Mouse (Mus musculus) 3T3-L1 (cell line): ENCODE measurements around the gene Gnai2.
"Not testable (repeated sequence)": the region's sequence is repeated elsewhere in the genome, so short reads cannot be mapped to it uniquely, and the experiment has no call there.

ENCODE experiments used
- DNase-seq: peaks from one replicate; pipeline ENCODE4 v3.0.0-alpha.2; 2015; ENCODE audit warnings: low read depth, low spot score

Gene Gnai2

DNA sequence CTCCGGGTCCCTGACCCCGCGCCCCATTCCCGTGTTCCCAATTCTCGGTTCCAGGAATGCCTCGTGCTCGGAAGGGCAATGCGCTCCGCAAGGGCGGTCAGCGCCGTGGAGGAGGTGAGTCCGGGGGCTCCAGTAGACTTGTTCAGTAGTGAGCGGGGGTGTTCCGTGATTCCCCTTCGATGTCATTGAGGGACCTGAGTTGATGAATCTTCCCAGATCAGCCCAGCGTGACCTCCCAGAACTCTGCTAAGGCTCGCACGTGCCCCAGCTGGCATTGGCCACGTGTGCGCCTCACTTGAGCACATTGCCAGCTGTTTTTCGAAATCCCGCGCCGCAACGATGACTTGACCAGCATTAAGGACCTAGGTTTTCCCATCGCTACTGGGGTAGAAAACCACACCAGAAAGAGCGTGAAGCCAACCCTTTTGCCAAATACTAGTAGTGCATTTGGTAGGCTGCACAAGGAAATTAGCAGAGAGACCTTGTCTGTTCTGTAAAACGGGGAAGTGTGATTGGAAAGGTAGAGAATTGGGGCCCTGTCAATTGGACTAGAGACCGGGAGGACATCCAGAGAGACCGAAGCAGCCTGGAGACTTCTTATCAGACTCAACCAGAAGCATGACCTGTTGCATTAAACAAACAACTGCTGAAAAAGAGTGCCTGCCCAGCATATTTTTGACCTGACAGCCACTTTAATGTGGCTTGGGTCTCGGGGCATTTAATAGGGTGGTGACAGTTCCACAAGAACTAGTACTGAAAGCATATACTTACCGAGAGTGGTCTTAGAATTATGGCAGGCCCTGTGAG lies 47.1 kb downstream of the Gnai2 start:
- DNase-seq, result peak; percentile 73

DNA sequence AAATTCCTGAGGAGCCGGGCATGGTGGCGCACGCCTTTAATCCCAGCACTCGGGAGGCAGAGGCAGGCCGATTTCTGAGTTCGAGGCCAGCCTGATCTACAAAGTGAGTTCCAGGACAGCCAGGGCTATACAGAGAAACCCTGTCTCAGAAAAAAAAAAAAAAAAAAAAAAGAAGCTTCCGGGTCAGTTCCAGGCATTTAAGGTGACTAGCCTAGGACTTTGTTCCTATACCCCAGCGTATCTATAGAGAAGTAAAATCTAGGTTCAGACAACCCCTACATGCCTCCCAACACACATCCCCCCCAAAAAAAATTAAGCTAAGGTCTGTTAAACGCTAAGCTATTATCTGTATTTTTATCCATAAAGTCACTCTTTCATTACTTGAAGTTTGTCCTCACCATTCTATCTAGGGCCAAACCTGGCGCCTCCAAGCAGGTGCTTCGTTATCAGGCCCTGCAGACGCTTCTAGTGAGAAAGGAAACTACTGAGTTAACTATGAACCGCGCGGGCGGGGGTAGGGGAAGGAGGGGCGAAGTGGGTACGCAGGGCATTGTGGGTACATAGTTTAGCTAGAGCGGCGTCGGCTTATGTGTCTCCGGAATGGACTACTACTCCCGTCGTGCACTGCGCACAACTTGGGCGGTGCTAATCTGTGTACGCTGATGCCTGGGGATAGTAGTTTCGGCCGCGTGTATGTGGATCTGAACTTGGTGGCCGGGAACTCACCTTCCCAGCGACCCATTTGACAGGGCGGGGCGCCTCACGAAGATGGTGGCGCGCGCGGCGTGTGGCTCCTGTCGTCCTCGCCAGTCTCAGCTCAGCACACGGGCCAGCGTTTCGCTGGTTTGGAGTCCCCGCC lies 48.0 kb downstream of the Gnai2 start, which contains the start of gene Ifrd2:
Gene Ifrd2 (plus strand): TSS at position 669 of the 859 bp plus-strand sequence.
- peak; percentile 98 for DNase-seq

DNA sequence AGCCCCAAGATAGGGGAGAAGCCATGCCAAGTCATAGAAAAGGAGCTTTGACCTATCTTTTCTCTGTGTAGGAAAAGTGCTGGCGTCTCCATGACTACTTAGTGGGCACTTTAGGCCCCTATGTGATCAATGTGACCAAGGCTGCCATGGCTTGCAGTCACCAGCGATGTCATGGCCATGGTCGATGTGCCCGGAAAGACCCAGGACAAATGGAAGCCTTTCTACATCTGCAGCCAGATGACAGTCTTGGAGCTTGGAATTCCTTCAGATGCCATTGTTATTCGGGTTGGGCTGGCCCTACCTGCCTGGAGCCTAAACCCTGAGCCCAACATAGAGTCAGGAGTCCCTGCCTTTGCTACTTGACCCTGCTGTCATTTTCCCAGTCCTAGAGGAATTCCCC lies 48.7 kb downstream of the Gnai2 start:
- DNase-seq, result no peak

DNA sequence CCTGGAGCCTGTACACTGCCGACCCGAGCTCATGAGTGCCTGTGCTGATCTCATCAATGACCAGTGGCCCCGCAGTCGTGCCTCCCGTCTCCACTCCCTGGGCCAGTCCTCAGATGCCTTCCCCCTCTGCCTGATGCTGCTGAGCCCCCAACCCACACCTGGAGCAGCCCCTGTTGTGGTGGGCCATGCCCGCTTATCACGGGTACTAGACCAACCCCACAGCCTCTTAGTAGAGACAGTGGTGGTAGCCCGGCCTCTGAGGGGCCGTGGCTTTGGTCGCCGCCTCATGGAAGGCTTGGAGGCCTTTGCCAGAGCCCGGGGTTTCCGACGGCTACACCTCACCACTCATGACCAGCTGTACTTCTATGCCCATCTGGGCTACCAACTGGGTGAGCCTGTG lies 52.0 kb downstream of the Gnai2 start:
- DNase-seq, result no peak

DNA sequence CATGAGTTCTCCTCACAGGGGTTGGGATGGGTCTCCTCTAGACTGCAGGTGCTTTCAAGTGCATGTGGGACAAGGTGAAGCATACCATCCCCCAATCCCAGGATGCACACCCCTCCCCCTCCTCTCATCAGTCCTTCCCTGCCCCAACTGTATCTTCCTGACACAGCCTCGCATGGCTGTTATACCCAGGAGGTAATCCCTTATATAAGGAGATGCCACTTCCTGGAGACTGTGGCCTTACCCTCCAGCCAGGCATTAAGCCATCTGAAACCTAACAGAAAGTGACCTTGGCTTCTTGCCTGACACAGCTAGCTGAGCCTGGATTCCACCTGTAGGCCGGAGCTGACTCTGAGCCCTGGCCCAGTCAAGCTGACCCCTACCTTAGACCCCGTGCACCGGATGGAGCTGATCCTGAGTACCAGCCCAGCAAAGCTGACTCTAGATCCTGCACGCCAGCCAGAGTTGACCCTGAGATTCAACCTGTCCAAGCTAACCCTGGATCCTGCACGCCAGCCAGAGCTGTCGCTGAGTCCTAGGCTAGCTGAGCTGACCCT lies 52.6 kb downstream of the Gnai2 start:
- DNase-seq, result no peak

DNA sequence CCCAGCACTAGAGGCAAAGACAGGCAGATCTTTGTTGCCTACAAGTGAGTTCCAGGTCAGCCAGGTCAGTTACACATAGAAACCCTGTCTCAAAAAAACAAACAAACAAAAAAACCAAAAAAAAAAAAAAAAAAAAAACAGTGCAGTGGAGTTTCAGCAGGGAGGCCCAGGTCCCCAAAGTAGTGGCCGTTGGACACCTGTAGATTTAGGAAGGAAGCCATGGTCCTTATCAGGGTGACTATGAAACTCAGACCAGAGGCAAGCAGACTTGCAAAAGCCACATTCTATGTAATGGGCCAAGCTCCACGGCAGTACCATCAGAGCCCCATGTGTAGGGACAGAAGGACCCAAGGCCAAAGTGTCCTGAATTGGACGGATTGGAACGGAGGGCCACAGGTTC lies 53.6 kb downstream of the Gnai2 start:
- DNase-seq, result no peak

DNA sequence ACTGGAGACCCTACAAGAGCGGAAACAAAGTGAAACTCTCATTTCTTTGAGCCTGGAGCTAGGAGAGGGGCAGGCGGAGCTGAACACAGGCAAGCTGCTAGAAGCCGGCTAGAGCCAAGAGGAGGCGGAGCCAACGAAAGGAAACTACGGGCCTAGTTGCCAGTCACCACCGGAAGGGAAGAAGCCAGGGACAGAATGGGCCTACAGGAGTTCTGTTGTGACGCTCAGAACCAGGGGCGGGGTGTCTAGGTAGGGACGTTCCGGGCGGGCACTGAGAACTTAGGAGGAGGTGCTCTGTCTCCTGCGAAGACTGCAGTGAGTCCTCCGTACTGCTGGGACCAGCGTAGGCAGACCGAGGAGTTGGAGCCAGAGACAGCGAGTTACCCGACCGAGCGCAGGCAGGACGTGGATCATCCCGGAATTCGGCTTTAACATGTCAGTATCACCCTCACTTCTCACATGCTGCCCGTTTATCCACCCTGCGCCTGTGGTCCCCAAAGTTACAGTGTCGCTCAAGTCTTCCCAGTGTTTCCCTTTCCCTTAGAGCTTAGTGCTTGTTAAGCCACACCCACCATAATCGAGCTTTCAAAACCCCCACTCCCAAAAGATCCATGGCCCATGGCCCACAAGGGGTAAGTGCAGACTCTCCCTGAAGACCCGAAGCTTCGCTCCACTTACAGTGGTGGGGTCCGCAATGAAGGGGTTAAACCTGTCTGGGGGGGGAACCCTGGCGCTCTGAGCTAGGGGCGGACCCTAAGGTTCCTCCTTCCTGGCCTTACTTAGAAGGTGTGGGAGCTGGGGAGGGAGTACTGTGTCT lies 54.5 kb downstream of the Gnai2 start, which contains the start of gene Hyal3:
Gene Hyal3 (plus strand): TSS at position 318 of the 817 bp plus-strand sequence.
- DNase-seq, result peak; percentile 97

DNA sequence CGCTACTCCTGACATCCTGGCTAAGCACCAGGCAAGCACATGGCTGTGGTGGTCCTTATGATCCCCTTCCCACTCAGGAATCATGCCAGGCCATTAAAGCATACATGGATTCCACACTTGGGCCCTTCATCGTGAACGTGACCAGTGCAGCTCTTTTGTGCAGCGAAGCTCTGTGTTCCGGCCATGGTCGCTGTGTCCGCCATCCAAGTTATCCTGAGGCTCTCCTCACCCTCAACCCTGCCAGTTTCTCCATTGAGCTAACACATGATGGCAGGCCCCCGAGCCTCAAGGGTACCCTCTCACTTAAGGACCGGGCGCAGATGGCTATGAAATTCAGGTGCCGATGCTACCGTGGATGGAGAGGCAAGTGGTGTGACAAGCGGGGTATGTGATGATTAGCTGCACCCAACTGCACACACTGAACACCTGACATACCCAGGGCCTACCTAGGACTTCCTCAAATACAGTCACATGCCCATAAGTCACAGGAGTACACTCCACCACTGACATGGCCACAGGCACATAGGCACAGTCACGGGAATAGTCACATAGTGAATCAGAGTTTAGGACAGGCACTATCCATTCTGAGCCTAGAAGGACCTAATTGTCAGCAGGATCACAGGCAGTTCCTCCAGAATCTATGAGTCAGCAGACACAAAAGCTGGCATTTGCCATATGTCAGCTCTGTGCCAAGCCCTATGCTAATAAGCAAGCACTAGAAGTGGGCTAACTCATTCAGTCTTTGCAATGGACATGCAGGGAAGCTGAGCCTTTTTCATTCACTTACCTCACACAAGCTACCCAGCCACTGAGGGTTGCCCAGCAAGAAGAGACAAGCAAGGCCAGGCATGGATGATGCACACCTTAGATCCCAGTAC lies 55.9 kb downstream of the Gnai2 start:
- peak; percentile 82 for DNase-seq

DNA sequence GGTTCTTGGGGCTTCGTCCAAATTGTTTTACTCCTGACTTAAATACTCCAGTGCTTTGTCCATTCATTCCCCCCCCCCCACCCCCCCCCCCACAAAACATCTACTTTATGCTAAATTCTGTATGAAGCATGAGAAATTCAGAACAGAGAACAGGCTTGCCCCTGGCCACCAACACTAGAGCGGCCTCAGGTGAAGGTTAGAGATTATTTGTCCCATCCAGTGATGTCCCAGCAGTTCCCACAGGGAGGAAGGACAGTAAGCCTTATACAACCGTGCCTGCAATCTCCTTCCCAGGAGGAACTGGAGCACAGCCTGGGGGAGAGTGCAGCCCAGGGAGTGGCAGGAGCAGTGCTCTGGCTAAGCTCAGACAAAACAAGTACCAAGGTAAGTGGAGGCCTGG lies 56.6 kb downstream of the Gnai2 start, which contains the start of gene Naa80:
Gene Naa80 (plus strand): TSS at position 301 of the 400 bp plus-strand sequence.
- DNase-seq, result no peak

DNA sequence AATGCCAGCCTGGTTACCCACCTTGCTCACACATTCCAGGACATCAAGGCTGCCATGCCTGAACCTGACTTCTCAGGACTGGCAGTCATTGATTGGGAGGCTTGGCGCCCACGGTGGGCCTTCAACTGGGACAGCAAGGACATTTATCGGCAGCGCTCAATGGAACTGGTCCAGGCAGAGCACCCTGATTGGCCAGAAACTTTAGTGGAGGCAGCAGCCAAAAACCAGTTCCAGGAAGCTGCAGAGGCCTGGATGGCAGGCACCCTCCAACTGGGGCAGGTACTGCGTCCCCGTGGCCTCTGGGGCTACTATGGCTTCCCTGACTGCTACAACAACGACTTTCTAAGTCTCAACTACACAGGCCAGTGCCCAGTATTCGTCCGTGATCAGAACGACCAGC lies 57.3 kb downstream of the Gnai2 start:
- DNase-seq, result no peak

DNA sequence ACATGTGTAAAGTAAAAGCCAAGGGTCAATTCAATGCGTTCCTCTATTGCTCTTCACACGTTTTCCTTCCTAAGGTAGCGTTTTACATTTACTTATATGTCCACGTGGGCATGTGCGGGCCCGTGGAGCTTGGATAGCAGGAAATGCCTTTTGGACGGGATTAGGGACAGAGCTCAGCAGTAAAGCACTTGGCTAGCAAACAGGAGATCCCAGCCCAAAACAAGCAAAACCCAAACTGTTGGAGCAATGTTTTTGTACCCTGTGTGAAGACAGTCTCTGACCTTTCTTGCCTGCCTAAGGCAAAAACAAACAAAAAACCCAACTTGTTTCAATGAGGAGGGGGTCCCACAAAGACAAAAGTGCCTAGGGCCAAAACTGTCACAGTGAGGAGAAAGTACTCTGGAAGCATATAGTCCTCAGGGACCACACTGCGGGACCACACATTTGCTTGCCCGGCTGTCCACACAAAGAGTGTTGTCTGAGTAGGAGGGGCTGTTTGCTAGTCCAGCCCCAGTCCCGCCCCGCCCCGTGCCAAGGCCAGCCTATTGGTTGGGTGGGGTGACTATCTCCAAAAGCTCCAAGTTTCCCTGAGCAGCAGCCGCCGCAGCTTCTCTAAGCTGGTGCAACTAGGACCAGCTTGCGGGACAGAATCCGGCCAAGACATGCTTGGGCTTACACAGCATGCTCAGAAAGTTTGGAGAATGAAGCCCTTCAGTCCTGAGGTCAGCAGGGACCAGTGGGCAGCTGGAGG lies 58.6 kb downstream of the Gnai2 start, which contains the start of gene Hyal1:
Gene Hyal1 (plus strand): TSS at position 571 of the 751 bp plus-strand sequence.
- peak; percentile 54 for DNase-seq

DNA sequence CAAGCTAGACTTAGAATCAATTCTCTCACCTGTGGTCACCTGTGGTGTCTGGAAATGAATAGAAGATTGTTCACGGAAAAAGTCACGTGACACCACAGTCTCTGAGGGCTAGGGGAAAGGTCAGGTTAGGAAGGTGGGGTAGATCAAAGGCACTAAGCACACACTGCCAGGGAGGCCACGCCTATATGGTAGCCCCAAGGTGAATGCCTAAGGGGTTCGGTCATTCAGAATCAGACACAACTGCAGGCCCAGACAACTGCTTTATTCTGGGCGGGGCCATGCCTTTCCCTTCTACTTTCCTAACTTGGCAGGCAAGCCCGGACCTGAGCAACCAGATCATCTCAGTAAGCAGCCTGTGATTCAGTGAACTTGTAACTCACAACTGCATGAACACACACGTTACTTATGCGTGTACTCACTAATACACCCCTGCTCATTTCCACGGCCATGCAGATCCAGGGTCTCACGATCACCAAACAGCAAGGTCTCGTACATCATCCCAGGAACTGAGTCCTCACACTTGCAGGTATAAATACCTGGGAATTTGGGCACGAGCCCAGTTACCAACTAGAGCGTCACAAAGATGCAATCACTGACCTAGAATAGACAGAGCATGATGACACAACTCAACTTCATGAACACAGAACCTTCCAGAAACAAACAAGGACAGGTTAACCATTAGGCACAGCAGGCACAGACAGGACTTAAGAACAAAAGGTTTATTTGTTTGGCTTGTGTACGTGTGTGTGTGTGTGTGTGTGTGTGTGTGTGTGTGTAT lies 59.4 kb downstream of the Gnai2 start:
- DNase-seq, result peak; percentile 56

DNA sequence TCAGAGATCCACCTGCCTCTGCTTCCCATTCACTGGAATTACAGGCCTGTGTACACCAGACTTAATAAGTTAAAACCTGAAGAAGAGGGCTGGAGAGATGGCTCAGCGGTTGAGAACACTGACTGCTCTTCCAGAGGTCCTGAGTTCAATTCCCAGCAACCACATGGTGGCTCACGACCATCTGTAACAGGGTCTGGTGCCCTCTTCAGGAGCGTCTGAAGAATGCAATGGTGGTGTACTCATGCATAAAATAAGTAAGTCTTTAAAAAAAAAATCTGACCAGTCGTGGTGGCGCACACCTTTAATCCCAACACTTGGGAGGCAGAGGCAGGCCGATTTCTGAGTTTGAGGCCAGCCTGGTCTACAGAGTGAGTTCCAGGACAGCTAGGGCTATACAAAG lies 61.4 kb downstream of the Gnai2 start:
- not testable (repeated sequence) for DNase-seq

DNA sequence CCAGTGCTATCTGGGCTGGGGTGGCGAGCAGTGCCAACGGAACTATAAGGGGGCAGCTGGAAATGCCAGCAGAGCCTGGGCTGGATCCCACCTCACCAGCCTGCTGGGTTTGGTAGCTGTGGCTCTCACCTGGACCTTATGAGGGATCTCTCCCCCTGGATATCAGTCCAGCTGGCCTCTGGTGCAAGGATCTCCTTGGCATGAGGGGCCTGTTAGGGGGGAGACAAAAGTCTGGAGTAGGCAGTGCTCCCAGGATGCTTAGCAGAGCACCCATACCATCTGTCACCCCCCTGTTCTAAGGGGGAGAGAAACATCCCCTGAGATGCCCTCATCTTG lies 62.9 kb downstream of the Gnai2 start:
- DNase-seq, result no peak

DNA sequence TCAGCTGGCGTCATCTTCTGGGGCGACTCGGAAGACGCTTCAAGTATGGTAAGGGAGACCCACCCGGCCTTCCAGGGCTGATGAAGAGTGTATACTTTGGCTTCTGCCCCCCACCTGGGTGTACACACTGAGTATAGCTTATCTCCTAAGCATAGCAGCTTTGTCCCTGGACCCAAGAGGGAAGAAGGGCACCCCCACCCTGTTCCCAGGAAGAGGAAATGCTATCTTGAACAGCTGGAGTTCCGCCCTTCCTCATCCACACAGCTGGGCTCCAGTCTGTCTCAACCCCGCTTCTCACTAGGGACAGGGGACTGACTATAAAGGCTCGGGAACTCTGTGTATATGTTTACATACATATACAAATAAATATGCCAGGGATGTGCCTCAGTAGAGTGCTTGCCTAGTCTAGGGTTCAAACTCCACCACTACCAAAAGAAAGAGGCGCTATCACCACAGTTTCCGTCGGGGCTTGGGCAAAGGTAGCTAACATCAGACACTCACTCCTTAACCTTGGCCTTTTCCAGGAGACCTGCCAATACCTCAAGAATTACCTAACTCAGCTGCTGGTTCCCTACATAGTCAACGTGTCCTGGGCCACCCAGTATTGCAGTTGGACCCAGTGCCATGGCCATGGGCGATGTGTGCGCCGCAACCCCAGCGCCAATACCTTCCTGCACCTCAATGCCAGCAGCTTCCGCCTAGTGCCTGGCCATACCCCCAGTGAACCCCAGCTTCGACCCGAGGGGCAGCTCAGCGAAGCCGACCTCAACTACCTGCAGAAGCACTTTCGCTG lies 63.4 kb downstream of the Gnai2 start:
- DNase-seq, result no peak

DNA sequence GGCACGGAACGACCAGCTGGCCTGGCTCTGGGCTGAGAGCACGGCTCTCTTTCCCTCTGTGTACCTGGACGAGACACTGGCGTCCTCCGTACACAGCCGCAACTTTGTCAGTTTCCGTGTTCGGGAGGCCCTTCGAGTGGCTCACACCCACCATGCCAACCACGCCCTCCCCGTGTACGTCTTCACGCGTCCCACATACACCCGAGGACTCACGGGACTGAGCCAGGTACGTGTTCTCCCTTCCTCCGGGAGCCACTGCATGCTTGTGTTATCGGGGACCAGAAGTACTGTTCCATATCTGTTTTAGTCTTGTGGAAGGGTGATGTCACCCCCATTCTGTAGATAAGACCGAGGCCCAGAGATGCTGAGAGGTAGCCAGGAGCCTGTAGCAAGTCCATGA lies 64.3 kb downstream of the Gnai2 start:
- no peak for DNase-seq

DNA sequence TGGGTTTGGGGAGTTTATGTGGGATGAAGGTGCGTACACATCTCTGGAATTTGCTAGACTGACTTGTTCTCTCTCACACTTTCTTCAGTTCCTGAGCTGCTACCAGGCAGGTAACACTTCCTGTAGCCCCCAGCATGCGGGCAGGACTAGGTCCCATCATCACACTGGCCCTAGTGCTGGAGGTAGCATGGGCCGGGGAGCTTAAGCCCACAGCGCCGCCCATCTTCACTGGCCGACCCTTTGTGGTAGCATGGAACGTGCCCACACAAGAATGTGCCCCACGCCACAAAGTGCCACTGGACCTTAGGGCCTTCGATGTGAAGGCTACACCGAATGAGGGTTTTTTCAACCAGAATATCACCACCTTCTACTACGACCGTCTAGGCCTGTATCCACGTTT lies 65.2 kb downstream of the Gnai2 start:
- no peak for DNase-seq

DNA sequence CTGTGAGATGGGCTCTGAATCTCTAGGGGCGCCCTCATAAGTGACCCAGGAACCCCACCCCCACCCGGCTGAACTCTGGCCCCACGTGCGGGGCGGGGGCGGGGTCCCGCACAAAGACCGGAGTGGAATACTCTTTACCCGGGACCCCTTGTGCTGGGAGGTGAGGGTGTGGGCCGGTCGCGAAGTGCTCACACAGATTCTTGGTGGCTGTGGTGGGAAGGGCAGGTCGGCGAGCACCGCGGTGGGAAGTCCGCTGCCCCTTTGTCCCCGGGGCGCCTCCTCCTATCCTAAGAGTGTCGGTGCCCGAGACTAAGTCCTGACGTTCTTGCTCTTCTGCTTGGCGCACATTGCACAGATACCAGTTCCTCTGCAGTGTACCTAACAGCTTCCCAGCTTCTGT lies 65.9 kb downstream of the Gnai2 start:
- DNase-seq, result no peak
